Mouse (Mus musculus) heart, adult 2 months (tissue): ENCODE data around the gene Arpc1a.

Experiments
- CTCF ChIP-seq: fragments of 200-600 bp; IDR thresholded peaks from 2 replicates; pipeline ENCODE4 v1.8.1; 2022; ENCODE audit warnings: antibody characterized with exemption, mild to moderate bottlenecking, moderate library complexity
- EP300 ChIP-seq: fragments of 200-500 bp; IDR thresholded peaks from 2 replicates; pipeline ENCODE4 v1.6.1; 2011; ENCODE audit warnings: low read depth, low read length, control low read depth; ENCODE audit not compliant: insufficient read depth
- POLR2A ChIP-seq: fragments of 200-500 bp; IDR thresholded peaks from 2 replicates; pipeline ENCODE4 v1.6.1; 2011; ENCODE audit warnings: mild to moderate bottlenecking, low read depth, low read length, control low read depth; ENCODE audit not compliant: insufficient read depth

GRCm38 (mm10) chr5:145110401-145110800 lies 26.8 kb downstream of the Arpc1a start:
- no peak for TF ChIP-seq CTCF
- no peak for TF ChIP-seq POLR2A
- TF ChIP-seq EP300: no peak
